Mouse (Mus musculus) kidney, adult 18-20 months (tissue): Measurements from ENCODE around the gene Akap7.

ENCODE experiments used
- DNase-seq: peaks from one replicate; pipeline ENCODE4 v3.0.0; 2021

The Akap7 gene

DNA sequence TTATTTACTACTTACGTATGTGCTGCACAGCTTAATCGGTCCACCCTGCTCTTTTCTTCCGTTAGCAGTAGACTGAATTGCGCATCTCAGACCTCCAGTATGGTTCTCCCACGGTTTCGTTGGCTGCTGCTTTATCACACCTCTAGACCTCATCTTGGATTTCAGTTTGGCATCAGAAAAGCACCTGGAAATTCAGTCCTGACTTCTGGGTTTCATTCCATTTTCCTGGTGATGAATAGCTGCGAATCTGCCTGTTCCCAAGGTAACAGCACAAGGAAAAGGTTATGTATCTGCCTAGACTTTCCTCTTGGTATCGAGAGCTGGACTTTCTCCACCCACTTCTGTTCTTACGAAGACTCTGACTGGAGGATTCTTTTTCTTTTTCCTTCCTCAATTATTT is at the start of gene Akap7:
Akap7 (minus strand) TSS at position 101 of the 400 bp plus-strand sequence.
- DNase-seq, result no peak

DNA sequence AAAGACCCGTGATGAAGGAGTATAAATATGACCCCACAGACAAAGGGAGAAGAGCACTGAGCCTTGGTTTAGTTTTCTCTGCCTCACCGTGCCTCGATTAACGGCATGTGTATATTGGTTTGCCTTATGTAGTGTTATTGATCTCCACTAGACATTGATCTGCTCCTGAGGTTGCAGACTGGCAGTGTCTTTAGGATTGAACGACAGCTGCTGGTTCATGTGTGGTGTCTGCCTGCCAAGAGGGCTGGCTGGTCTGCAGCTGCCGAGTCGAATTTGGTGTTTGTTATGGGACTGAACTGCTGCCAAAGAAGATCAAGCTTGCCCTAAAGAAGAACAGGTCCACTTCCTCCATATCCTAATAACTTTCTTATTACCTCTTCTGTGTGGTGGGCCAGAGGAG is 46.7 kb upstream of the Akap7 start:
- DNase-seq, result no peak

DNA sequence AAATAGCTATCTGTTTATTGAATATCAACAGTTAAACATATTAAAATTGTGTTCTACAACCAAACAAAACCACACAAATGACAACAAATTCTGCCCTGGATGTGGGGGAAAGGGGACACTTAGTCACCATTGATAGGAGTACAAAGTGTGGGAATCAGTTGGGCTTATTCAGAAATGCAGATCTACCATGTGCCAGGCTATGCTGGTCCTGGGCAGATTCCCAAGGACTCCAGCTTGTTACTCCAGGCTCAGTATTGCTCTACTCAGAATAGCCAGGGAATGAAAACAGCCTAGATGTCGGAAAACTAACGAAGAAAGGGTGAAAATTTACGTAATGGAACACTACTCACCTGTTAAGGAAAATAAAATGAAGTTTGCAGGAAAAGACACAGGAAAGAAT is 46.3 kb upstream of the Akap7 start:
- DNase-seq, result no peak

DNA sequence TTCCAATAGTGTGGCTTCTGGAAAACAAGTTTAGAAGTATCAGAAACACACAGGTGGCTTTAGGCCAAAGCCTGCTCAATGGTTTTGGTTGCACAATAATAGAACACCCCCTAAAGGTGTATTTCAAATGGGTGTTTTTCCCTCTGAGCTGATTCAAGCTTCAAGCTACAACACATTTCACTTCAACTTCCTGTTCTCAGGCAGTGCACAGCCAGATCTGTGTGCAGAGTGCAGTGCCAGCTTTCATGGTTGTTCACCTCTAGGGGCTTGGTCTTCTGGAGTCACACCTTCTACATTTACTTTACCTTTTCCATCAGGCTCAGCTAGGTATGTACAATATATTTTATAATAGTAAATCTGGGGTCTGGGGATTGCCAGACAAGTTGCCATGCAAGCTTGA is 35.1 kb upstream of the Akap7 start:
- DNase-seq, result no peak

DNA sequence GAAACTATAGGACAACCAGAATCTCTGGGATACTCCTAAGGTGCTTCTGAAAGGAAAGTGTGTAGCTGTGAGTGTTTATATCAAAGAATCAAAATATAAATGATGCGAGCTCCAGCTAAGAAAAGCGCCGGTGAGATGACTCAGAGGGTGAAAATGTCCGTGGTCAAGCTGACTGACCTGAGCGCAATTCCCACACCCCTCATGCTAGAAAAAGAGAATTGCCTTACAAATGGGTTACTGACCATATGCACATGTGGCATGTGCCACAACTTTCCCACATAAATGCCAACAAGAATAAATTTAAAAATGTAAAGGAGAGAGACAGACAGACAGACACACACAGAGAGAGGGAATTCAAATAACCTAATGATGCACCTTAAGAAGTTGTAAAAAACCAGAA is 33.0 kb upstream of the Akap7 start:
- DNase-seq, result no peak

DNA sequence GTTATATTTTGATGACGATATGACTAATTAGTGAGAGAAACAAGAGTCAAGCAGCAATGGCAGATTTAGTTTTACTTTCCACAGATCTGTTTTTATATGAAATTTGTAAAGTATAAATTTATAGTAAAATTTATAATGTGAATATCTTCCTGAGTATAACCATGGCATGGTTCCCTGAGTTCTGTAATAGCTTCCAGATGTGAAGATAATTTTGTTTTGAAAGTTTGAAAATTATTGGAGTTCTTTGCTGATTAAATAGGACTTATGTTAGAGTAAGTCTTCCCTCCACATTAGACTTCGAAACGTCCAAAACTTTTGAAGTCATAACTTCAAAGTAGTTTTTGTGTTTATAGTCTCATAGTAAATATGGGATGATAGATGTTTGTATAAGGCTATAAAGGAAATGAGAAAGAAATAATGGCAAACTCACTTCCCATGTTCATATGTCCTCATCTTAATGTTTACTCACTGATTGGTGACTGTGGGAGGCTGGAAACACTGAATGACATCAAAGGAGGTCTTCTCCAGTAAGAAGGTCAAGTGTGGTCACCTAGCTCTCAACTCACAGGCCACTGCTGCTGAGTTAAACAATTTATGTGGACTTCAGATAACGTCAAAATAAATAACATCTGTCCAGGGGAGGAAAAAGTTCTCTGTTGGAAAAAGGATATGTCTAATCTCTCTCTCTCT is 25.9 kb upstream of the Akap7 start:
- DNase-seq, result no peak

DNA sequence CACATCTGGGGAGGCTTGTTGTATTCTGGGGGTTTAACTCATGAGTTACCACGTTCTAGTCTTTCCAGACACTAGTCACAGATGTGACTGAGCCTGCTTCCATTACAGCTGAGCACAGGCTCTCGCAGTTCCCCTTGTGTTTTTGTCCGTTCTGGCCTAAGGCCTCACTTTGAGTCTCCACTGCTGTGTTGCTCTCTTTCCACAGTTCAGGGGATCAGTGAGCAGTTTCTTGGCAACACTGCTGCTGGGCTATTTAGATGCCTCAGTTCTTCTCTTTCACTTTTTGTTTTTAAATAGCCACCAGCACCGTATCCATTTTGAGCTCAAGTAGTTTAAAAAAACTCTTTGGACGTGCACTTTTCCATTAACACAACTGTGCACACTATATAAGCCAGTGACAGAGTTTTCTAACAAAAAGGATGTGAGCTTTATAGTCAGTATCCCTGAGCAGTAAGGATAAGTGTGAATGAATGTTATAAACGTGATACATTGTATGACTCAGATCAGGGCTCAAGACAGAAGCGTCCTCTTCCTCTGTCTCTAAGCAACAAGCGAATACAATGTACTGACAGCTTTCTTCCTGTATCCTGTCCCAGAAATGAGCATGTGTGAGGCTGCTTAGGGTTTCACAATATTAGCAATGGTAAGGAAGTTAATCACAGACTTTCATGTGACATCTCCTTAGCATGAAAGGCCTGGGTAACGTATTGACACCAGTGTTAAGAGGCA is 23.8 kb upstream of the Akap7 start:
- no peak for DNase-seq

DNA sequence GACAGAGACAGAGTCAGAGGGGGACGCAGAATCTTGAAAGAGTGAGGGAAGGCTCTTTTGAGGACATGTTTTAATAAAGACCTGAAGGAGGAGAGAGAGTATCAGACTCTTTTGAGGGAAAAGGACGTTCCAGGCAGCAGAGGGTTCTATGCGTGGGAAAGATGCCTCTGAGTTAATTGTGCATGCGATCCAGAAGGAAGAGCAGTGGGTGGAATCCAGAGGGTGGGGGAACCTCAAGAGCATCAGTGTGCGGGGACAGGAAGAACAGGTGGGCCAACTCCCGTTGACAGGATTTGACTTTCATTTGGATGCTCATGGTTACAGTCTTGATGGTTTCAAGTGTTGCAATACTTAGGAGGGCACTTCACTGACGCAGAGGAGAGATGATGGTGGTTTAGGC is 22.4 kb upstream of the Akap7 start:
- DNase-seq, result no peak

DNA sequence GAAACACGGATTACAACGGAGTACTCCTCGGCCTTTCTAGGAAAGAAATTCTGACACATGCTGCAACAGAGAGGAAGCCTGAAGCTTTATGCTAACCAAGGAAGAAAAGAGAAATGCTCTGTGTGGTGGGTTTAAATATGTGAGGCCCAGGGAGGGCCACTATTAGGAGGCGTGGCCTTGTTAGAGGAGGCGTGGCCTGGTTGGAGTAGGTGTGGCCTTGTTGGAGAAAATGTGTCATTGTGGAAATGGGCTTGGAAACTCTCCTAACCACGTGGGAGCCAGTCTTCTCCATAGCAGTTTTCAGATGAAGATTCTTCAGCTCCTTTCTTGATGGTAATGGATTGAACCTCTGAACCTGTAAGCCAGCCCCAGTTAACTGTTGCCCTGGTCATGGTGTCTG is 19.8 kb upstream of the Akap7 start:
- no peak for DNase-seq

DNA sequence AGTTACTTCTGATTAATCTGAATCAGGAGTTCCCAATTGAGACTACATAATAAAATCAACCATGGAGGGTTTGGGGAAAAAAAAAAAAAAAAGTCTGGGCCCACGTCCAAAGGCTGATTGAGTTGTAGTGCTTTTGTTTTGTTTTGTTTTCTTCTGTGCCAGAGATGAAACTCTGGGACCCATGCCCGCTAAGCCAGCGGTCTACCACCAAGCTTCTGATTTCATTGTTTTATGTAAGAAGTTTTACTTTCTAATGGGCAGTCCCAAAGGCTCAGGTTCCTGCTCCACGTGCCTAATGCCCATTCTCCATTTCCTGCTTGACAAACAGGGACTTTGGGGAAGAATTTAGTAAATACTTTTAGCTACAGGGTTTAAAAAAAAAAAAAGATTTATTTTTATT is 18.0 kb upstream of the Akap7 start:
- DNase-seq, result no peak

DNA sequence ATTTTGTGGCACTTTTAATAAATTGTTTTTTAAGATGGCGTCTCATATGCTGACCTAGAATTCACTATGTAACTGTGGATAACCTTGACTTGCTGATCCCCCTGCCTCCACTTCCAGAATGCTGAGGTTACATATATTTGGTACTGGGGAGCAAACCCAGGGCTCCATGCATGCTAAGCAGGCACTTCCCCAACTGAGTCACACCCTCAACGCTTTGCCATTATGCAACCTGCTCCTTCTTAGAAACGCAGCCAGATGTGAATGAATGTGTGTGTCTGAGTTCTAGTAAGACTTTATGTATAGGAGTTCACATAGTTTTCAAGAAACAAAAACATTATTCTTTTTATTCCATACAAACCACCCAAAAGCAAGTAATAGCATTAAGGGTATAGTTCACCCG is 13.5 kb upstream of the Akap7 start:
- no peak for DNase-seq

DNA sequence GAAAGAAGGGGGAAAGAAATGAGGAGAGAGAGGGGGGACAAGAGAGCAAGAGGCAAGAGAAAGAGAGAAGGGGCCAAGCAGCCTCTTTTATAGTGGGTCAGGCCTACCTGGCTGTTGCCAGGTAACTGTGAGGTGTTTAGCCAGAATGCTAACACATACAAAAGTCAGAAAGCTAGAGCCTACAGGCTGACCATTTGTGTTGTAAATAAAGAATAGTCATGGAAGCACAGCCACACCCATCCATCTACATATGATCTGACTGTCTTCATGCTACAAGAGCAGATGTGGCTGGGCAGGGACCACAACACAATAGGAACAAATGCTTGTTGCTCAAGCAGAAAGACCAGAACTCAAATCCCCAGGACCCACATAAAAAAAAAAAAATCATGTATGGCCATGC is 11.9 kb upstream of the Akap7 start:
- no peak for DNase-seq

DNA sequence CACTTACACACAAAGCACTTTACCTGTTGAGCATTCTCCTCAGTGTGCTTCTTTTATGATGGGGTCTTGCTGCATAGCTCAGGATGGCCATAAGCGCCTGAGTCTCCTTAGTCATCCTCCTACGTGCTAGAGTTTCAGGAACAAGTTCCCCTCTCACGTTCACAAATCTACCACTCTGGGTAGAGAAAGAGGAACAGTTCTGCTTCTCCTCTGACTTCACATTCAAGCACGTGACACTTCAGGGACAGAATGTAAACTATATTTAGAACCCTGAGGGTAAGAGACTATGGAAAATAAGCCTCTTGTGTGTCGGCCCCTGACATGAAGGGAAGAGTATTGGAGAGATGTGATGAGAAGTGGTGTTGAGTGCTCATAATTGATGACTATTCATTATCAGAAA is 10.7 kb upstream of the Akap7 start:
- DNase-seq, result no peak

DNA sequence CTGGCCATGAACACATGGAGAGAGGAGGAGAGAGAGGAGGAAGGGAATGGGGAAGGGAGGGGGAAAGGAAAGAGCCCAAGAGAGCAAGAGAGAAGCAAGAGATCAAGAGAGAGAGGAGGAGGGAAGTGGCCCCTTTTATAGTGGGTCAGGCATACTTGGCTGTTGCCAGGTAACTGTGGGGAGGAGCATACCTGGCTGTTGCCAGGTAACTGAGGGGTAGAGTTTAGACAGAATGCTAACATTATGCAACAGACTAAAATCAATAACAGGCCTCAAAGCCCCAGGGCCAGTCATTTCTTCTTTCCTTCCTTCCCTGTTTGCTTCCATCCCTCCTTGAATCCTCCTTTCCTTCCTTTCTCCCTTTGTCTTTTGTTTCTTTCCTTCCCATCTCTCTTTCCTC is 10.0 kb upstream of the Akap7 start:
- no peak for DNase-seq

DNA sequence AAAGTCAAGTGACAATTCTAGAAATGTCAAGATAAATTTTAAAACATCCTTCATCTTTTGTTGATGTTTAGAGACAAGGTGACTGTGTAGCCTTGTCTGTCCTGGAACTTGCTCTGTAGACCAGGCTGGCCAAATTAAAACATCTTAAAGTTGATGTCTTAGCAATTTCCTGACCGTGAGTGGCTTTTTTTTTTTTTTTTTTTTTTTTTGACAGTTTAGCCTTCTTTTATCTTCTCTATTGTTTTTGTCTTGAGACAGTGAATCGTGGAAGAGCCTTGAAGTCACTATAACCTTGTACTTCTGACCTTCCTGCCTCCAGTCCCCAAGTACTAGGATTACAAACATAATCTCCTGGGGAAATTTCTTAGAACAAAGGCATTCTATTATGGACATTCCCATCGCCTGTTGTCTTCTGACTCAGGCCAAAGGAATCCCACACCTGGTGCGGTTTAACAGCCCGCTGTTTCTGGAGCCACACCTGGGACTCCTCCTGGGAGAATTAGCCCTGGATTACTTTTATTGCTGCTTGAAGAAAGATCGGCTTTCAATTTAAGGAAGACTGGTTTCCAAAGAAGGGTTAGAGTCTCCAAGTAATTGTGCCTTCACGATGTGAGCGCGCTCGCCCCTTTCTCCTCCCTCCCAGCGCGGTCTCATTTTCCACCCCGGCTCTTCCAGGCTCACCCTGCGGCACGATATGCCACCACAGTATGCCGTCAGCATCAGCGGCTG is 6.3 kb upstream of the Akap7 start:
- DNase-seq, result no peak

DNA sequence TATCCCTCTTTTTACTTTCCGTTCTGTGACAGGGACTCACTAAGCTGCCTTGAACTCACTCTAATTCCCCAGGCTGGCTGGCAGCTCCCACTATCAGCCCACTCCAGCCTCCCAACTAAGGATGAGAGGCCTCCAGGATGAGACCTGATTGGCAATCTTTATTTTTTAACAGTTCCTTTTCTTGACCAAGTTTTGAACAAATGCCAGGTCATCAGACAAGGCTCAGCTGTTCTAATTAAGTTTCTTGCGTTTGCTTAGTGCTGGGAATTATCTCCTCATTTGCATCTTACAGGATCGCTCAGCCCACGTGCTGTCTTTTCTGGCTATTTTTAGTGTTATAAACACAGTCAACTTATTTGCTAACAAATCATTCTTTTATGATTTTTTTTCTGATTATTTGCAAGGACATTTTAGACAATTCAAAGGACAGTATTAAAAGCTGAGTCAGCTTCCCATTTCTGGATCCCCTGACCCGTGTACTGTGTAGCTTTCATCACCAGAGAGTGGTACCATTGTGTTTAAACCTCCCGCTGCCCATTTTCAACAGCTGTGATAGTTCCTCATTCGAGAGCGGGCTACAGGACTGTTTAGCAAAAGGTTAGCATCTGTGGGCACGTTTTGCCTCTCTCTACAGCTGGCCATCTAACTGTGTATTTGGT is 4.0 kb upstream of the Akap7 start:
- DNase-seq, result no peak

DNA sequence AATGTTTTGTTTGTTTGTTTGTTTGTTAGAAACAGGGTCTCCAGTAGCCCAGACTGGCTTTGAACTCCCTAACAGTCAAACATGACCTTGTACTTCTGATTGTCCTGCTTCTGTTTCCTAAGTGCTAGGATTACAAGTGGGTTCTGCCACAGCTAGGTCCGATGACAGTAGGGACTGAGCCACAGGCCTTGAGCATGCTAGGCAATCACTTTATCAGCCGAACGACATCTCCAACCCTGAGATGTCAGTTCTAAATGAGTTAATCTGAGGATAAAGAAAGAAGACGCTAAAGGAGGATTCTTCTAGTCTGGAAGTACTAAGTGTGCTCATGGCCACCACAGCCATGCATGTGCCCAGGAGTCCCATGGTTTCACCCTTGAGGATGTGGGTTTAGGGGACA is 3.1 kb upstream of the Akap7 start:
- DNase-seq, result no peak

DNA sequence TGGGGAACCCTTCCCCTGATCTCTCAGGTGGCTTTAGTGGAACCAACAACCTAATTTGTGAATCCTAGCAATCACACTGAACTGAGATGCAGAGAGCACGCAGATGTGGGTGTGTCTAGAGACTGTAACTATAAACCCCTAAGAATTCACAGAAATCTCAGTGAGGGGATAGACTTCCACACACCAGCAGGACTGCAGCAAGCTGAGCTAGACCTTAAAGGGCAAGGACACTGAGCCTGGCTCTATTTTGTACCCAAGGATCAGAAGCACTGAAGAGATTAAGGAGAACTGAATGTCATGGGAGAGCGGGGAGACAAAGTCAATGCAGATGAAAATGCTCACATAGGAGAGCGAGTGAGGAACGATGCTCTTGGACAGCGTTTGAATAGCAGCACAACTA is 2.3 kb upstream of the Akap7 start:
- DNase-seq, result no peak

DNA sequence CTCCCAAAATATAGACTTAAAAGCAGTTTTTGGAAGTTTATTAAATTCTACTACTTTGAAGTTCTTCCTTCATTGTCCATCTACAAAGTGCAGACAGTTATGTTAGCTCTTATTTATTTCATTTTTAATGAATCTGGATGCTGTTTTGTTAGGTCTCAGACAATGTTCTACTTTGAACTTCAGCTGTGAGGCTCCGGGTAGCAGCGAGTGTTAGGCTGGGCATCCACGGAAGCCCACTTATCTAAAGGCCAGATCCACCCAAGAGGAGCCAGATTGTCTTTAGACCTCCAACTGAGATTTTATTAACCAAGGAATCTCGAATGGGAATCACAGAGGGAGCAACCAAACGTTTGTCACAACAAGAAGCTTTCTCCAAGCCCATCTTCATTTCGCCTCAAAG is 2.5 kb downstream of the Akap7 start:
- DNase-seq, result no peak

DNA sequence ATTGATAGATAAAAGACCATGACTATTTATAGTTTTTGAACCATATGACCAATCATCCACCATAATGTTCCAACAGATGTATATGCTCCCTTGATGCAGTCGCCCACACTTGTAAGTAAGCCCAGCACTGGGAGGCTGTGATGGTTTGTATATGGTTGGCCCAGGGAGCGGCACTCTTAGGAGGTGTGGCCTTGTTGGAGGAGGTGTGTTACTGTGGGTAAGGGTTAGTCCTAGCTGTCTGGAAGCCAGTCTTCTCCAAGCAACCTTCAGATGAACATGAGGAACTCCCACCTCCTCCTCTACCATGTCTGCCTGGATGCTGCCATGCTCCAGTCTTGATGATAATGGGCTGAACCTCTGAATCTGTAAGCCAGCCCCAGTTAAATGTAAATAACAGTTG is 3.1 kb downstream of the Akap7 start:
- DNase-seq, result no peak

DNA sequence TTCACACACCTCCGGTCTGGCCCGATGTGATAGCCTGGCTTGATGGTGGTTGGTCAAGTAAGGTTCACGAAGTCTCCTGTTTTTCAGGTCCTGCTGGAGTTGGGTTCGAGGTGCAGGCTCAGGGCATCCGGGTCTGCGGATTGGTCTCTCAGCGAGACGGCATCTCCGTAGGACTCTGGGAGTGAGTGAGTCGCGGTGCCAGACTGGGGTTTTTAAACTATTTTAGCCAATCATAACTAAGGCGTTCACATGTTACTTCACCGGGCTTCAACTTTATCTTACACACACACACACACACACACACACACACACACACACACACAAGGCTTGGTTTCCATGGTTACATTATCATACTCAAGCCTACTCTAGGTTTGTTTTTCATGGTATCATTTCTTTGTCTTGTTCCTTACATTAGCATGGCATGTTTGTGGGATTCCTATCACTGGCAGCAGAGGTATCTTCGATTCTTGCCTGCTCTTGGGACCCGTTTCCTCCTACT is 8.6 kb downstream of the Akap7 start:
- DNase-seq, result no peak

DNA sequence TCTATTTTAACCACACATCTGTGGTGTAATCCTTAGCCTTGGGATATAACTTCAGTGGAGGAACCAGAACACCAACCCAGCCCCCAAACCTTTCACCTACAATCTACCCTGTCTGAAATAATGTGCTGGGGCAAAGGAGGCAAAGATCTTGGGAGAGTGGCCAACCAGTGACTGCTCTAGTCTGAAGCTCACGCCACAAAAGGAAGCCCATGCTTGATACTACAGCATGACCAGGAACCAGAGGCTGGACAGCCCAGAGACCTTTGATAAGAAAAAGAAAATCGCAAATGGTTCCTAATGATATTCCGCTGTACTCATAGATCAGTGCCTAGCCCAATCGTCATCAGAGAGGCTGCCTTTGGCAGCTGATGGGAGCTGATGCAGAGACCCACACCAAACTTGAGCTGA is 9.4 kb downstream of the Akap7 start:
- peak; percentile 18 for DNase-seq

DNA sequence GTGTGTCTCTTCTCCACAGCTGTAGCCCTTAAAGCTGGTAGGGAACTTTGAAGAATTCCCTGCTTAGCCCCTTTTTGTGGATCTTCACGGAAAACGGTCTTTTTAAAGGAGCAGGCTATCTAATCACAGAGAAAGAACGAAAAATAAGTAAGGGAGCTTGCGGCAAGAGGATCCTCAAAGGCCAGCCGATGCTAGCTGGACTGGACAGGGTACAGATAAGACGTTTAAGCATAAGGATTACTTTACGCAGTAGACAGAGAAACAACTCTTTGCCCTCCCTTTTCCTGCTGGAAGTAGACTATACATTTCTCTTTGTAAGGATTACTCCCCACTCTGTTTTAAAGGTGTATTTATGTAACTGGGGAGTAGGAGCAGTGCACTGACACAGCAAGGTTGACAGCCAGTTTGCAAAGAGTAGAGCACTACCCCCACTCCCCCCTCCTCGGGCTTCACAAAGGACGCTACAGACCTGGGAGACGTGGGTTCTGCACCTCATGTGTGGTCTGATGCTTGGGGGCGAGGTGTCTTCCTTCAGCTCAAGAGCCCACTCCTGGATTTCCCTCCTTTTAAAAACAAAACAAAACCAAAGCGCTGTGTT is 9.9 kb downstream of the Akap7 start:
- no peak for DNase-seq
